Mouse (Mus musculus): ENCODE measurements at regions not wholly inside any gene's neighbourhood (a gene's known extent, or its start where the extent isn't known, plus 50 kb on each side); places are given as distances from the start of the nearest gene placed in this dataset.

- DNase-seq = no peak
Observed at GRCm38 (mm10) chr6:31658447-31659199, 94.8 kb upstream of the Podxl start.

DNA sequence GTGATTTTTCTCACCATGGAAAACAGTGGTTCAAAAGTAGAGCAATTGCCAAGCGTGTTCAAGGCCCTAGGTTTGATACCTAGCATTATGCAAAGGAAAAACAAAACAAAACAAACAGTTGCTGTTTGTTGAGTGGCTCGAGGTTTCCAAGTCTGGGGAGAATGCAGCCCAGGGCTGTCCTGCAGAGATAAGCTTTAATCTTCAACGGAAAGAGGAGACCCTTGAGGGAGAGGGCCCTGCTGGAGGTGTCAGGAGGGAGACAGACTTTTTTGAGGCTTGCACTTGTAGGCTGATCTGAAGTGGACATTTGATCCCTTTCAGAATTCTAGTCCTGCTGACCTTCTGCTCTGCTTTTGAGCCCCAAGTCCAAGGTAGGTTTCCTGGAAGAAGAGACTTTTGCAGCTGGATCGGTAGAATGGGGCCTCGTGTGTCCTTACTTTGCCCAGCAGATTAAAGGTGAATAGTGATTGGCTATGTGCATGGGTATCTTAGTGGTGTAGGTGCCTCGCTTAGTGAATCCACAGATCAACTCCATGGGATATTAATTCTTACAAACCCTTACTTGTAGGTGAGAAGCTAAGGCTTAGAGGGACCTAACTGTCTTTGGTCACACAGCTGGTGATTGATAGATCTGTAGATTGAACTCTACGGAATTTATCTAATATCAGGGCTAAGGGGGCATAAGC is 87.2 kb upstream of the Podxl start:
- no peak for DNase-seq

GRCm38 (mm10) chr6:31645261-31645660 is 81.5 kb upstream of the Podxl start:
- no peak for DNase-seq

DNA sequence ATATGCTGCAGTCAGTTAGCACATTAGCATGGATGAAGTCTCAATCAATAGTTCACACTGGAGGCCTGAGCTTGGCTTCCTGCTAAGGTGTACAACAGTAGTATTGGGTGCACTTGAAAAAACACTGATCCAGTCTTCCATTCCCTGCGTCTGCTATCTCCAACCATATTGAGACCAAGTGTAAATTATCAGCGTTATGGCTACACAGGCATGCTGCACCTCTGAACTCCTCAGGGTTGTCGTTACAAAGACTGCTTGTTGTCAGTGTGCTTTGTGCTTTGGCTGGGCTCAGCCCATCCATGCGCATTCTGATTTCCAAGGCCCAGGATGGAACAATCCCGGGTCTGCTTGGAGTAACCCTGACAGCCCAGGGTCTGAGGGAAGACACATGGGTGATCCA is 80.7 kb upstream of the Podxl start:
- no peak for DNase-seq

DNA sequence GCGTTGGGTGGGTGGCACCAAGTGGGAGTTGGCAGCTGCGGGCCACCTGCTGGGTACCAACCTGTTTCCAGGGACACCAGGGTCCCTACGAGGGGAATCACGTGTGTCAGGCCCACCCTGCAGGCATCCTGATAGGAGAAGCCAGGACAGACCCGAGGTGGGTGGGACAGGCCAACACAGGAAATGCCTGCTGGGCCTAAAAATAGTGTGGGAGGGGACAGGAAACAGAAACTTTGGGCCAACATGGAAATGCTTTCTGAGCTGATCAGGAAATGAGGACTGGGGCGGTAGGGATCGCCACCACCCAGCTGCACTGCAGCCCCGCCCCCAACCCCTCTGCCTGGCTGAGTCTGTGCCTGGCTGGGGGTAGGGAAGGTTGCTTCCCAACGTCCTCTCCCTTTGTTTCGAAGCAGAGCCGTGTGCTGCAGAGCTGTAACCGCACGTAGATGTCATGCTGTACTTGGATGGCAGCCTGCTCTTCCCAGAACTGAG is 78.7 kb upstream of the Podxl start:
- DNase-seq = peak; percentile 26

DNA sequence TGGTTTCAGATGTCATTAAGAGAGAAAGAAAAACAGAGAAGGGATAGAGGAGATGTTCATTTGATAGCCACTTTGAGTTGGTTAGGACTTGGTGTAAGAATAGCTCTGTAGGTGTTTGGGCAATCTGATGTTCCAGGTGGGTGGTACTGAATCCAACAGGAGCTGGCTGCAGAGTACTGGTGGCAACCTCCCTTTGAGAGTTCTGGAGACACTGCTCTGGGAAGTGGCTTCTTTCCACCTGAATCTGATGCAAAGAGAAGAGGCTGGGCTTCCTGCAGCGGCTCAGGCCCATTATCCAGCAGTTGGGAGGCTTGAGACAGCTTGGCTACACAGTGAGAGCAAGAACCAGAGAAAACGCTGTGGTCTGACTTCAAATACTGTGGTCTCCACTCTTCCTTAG is 77.0 kb upstream of the Podxl start:
- DNase-seq = no peak

DNA sequence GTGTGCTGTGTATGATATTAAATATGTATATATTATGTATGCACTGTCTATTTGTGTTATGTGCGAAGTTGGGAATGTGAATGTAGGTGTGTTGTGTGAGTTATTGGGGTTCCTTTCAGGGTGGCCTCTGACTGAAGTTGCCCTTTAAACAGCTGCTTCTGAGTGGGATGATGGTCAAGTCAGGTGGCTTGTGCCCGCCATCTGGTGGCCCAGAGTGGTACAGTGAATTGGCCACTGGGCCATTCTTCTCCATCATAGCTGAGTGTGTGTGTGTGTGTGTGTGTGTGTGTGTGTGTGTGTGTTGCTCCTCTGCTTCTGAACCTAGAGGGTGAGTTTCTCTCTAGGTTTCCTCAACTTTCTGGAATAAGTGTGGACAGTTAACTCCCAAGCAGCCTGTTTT is 75.7 kb upstream of the Podxl start:
- peak; percentile 44 for DNase-seq

GRCm38 (mm10) chr6:31638434-31639220 is 74.8 kb upstream of the Podxl start:
- DNase-seq = peak; percentile 46

DNA sequence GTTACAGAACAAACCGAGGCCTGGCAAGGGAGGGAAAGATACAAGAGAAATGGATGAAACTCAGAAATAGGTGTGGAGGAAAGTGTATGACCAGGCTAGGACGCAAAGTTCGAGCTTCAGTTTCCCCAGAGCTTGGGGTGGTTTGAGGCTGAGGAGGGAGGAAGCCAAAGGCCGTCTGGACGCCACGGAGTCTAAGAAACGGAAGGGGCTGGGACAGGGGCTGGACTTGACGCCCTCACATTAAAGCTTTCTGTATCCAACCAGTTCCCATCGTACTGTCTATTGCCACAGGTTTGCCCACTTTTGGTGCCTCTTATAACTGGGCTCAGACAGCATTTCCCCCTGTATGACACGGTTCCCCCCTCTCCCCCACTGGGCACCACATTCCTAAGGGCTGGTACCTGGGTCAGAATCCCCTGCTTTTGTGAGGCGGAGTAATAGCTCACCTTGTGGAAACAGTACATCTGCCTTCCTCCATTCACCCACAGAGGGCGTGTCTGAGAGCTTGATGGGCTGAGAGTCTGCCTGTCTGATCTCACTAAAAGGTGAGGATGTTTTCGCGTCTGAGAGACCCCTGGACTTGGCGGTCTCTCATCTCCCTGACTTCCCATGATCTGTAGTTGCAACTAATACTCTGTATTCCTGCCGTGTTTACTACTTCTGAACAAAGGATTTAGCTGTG is 73.7 kb upstream of the Podxl start:
- no peak for DNase-seq

- no peak for DNase-seq
Observed at GRCm38 (mm10) chr6:31636954-31637353, 73.2 kb upstream of the Podxl start.

GRCm38 (mm10) chr6:31632485-31632884 is 68.7 kb upstream of the Podxl start:
- DNase-seq = no peak

- DNase-seq = no peak
Observed at GRCm38 (mm10) chr6:31630009-31630408, 66.2 kb upstream of the Podxl start.

- DNase-seq = no peak
Observed at GRCm38 (mm10) chr6:31627912-31628311, 64.1 kb upstream of the Podxl start.

DNA sequence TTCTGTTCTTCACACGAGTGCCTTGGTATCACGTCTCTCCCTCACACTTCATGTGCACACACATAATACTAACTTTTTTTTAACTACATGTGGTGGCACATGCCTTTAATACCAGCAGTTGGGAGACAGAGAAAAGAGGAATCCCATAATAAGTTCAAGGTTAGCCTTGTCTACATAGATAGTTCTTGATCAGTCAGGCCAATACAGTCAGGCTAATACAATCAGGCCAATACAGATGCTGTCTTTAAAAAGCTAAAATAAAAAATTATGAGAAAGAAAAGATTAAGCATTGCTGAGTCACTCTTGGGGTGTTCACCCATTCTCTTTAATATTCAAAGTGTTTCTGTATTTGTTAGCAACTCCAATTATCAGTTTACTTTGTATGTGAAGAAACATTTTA is 61.3 kb upstream of the Podxl start:
- no peak for DNase-seq

DNA sequence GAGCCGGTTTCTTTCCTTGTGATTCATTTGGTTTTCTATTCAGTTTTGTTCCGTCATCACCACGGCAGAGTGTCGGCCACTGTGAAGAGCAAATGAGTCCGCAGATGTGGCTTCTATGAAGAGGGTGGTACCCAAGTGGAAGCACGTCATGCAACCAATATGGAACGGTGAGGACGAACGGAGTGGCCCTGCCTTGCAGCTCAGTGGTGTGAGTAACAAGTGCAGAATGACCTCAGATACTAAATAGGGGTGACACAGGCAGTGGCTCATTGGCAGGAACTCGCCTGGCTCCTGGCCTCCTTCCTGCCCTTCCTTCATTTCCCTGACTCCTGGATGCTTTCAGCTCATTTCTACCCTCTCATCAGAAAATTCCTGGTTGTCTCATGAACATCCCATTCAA is 60.6 kb upstream of the Podxl start:
- DNase-seq = no peak

DNA sequence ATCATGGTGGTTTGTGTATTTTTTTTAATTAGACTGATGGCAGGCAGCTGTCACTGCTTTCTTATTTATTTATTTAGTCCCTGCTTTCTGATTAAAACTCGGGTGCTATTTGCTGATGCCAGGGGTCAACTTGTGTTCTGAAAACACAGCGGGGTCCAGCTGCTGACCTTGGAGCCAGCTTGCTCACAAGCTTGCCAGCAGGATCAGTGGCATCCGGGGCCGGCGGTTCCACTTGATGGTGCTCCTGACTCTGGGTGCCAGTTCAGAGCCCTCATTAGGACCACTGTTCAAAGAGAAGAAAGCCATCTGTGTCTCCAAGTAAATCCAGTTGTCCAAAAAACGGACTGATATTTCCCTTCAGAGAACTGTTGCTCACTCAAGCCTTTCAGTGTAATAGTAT is 57.2 kb upstream of the Podxl start:
- no peak for DNase-seq

DNA sequence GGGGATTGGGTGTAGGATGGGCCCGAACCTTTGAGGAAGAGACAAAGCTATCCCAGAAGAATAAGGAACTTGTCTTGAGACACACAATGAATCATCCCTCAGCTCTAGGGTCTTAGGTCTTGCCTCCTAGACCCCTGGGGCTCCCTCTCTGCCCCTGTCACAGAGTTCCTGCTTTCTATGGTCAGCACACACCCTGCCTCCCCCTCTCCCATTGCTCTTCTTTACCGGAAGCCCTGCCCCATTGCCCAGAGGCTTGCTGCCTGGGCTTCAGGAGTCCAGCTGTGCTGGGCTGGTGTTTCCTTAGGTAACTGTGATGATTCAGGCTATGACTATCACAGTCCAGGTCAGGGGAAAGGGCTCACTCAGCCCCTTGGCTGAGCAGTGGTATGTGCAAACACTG is 55.1 kb upstream of the Podxl start:
- DNase-seq = no peak

GRCm38 (mm10) chr6:31617341-31617740 is 53.6 kb upstream of the Podxl start:
- no peak for DNase-seq

GRCm38 (mm10) chr6:31615426-31615970 is 51.7 kb upstream of the Podxl start:
- DNase-seq = no peak

- no peak for DNase-seq
Observed at GRCm38 (mm10) chr6:31614563-31614962, 50.8 kb upstream of the Podxl start.

- DNase-seq = no peak
Observed at GRCm38 (mm10) chr6:31613590-31614319, 50.0 kb upstream of the Podxl start.

Measured in layer of hippocampus, adult 9-11 months (tissue).